Comparison of ENCODE assay signal across 8 mouse cellular contexts in genomic region chr10:78487431-78488086, GRCm38 (mm10). TPM values are rescaled to one million over a fixed set of nuclear protein-coding genes. Genes with fewer than 3 reads are reported as not detected.
DNase-seq lines count a peak whose midpoint lies in the region; ATAC-seq lines count a peak whose summit lies in the region.

No protein-coding gene starts in this region.

- H3K4me3 ChIP-seq in hindbrain, embryonic 14.5 days (replicated peaks; ENCODE audit: low read length): peak overlapping the region; percentile 8; the same call in 1 of the 2 replicates

- WGBS in hindbrain, embryonic 14.5 days: 9% methylated on average over 26 of the region's 26 CpGs

- ATAC-seq in hindbrain, embryonic 14.5 days (ENCODE audit: low FRiP score): peak; percentile 84

- H3K4me1 ChIP-seq in hindbrain, embryonic 14.5 days (replicated peaks; ENCODE audit: control insufficient read depth, insufficient read depth, low read length): no peaks in the 10 kb centered on the region

- peaks cover 6% of the 10 kb centered on the region; the same call in 1 of the 2 replicates for H3K27me3 ChIP-seq in hindbrain, embryonic 14.5 days (ENCODE audit: control insufficient read depth, insufficient read depth, low read length)

- H3K4me2 ChIP-seq in hindbrain, embryonic 14.5 days (replicated peaks): peak overlapping the region; percentile 43

- no peaks in the 10 kb centered on the region for H3K9me3 ChIP-seq in hindbrain, embryonic 14.5 days (ENCODE audit: control insufficient read depth, low read length)

- no peaks in the 10 kb centered on the region for H3K36me3 ChIP-seq in hindbrain, embryonic 14.5 days (replicated peaks; ENCODE audit: control insufficient read depth, insufficient read depth)

- H3K27ac ChIP-seq in hindbrain, embryonic 14.5 days: no peak overlapping the region

- peak; percentile 91 for DNase-seq in NIH3T3 (ENCODE audit: low read depth)
- DNase-seq in cerebellum, postnatal 10 days: peak; percentile 86 to 89
- DNase-seq in frontal cortex, postnatal 36 days (ENCODE audit: low spot score in 2 of 2): peak; percentile 77 to 83
- DNase-seq in hindbrain, embryonic 14.5 days (ENCODE audit: low spot score): peak; percentile 72
- peak; percentile 65 to 88 for DNase-seq in layer of hippocampus, postnatal 25 days (ENCODE audit: extremely low spot score in 1 of 2, low spot score in 1 of 2)
- DNase-seq in lung, postnatal 14 days: peak; percentile 86
- peak; percentile 87 for DNase-seq in retina, postnatal 1 day
- DNase-seq in urinary bladder, adult 18-20 months (ENCODE audit: low spot score in 2 of 2): peak; percentile 65 to 85

- H3K9ac ChIP-seq in hindbrain, embryonic 14.5 days: no peak overlapping the region

RNA-seq across cellular contexts. Expression of gene Pdxk, which starts 22.8 kb away (rescaled TPM):
- polyA plus RNA-seq in hindbrain, embryonic 14.5 days (2014; fragmentation: Nextera tagmentation; extraction: Ambion mirVana): 30.0 and 32.9 TPM in 2 replicates
- 10 to 100 TPM; 88.2 to 97.2 TPM for total RNA-seq in layer of hippocampus, postnatal 25 days (2021)

RNA-seq across cellular contexts. Expression of gene Olfr1358, which starts 29.7 kb away (rescaled TPM):
- polyA plus RNA-seq in hindbrain, embryonic 14.5 days (2014; fragmentation: Nextera tagmentation; extraction: Ambion mirVana): not detected in 2 replicates
- total RNA-seq in layer of hippocampus, postnatal 25 days (2021): not detected
